Mouse (Mus musculus): ENCODE results near the gene Prkcz.
A peak's percentile ranks its signal among the peaks of the same experiment; 100 is the strongest.

Prkcz gene

DNA sequence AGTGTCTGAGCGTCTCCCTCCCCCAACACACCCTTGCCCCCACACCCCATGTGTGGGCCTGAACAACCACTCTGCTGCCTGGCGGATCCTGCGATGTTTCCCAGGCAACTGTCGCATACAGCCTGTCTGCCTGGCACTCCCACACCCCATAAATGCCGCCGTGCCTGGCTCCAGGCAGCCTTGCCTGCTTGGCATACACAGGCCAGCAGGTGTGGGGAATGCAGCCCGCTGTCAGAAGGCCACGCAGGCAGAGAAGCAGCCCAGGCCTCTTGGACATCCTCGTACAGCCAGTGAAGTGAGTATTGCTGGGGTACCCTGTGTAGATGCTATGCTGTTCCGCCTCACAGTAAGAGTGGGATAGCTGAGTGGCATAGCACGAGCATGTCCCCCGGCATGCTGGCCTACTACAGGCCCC lies 114.5 kb downstream of the Prkcz start:
- no peak for DNase-seq (ENCODE audit: low read depth)

- no peak for DNase-seq (ENCODE audit: low read depth)
Measured at GRCm38 (mm10) chr4:155245770-155246492, 115.2 kb downstream of the Prkcz start.

- DNase-seq (ENCODE audit: low read depth) = no peak
Measured at GRCm38 (mm10) chr4:155243233-155243632, 117.9 kb downstream of the Prkcz start.

DNA sequence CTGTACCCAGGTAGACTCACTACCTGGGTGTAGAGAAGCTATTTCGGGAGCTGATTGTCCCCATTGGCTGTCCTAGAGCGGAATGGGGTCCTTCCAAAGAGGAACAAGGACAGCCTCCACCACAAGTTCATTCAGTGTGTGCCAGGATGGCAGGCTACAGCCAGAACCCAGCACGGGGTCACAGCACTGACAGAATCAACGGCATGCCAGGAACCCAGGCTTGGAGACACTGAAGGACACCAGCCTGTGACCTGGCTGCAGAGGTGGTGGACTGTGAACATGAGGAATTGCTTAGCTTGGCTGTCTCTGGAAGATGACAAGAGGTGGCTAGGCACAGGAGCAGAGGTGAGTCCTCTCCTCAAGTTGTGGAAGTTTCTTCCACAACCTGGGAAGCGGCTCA lies 118.9 kb downstream of the Prkcz start:
- no peak for DNase-seq (ENCODE audit: low read depth)

GRCm38 (mm10) chr4:155241789-155242188 lies 119.4 kb downstream of the Prkcz start:
- DNase-seq (ENCODE audit: low read depth) = no peak

DNA sequence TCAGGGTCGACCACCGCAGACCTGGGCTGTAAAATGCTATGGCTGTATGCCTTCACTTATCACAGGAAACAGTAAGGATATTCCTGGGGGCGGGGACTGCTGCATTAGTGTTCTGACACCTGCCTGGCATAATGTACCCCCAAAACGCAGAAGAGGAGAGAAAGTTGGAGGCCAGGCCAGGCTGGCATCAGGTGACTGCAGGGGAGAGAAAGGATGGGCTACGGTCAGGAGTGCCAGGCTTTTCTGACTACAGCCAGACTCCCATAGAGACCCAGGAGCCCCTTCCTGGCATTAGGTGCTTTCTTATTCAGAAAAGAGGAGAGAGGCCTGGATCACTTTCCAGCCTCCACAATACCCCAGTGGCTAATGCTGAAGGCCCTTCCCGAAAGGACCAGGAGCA lies 121.7 kb downstream of the Prkcz start:
- DNase-seq (ENCODE audit: low read depth) = no peak

GRCm38 (mm10) chr4:155238276-155238675 lies 122.9 kb downstream of the Prkcz start:
- no peak for DNase-seq (ENCODE audit: low read depth)

DNA sequence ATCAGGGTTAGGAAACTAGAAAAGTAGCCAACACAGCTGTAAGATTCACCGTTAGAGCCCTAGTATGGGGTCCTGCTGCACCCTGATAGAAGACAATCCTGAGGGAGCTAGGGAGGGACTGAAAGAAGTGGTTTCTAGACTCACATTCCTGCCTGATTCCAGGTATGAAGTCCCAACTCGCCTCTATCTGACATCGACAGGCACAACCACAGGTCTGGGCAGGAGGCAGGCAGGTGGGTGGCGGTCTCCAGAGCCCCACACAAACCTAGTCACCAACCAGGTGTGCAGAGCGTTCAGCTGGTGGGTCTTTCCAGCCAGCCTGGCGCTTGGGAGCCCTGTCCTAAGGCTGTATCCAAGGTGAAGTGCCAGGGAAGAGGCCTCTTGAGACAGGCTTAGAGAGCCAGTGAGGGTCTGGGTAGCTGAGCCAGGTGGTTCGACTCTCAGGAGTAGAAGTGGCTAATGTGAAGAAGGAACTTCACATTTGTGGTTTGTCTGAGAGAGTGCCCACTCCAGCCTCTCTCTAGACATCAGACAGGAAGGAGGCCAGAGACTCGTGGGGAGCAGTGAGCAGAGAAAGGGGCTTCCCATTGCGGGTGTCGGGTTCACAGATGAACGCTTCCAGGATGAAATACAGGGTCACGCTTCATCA lies 124.3 kb downstream of the Prkcz start:
- DNase-seq (ENCODE audit: low read depth) = no peak

GRCm38 (mm10) chr4:155235311-155236119 lies 125.6 kb downstream of the Prkcz start:
- peak; percentile 83 for DNase-seq (ENCODE audit: low read depth)

DNA sequence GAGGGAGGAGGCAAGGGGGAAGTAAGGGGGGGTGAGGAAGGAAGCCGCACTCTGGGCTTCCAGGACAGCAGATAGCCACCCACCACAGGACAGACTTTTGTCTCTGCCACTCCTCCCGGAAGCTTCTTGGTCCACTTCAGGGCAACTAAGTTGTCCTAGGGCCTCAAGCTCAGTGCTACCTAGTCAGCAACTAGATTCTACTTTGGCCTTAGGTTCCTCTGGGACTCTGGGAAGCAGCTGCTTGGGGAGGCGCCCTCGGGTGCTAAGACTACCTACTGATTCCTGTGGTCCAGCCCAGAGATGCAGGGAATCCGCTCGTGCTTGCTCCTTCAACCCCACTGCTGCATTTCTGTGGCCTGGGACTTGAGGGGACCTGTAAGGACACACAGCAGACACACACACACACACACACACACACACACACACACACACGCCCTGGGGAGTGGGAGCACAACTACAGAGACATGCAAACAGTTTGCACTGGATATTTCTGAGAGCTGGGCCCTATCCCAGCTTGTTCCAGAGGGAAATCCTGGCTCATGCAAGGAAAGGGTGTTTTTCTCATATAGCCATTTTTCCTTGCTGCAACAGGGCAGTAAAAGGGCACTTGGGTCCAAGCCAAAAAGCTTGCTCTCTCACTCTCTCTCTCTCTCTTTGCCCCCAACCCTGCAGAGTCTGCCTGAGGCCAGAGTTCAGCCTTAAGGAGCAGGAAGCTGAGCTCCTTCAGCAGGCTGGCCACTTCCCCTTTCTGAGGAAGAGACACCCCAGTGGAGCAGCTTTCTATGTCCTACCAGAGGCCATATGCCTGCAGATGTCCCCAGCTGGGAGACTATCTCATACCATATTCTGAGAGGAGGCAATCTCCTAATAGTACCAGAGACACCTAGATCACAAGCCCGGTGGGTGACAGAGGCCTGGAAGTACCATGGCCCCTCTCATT lies 126.5 kb downstream of the Prkcz start:
- DNase-seq (ENCODE audit: low read depth) = peak; percentile 39

- DNase-seq (ENCODE audit: low read depth) = no peak
Measured at GRCm38 (mm10) chr4:155233878-155234277, 127.3 kb downstream of the Prkcz start.

DNA sequence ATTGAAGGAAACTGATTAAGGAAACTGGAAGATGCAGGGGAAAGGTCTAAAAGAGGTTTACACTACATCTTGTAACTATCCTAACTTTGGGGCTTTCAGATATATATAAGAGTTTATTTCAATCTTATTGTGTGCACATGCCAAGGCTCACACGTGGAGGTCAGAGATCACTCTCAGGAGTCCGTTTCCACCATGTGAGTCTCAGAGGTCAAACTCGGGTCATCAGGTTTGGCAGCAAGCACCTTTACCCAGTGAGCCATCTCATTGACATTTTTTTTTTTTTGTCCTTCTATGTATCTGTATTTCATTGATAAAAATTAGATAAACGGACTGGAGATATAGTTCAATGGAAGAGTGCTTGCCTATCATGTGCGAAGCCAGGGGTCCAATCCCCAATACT lies 132.7 kb downstream of the Prkcz start:
- DNase-seq (ENCODE audit: low read depth) = no peak

GRCm38 (mm10) chr4:155227986-155228385 lies 133.2 kb downstream of the Prkcz start:
- DNase-seq (ENCODE audit: low read depth) = no peak

GRCm38 (mm10) chr4:155225918-155226317 lies 135.2 kb downstream of the Prkcz start:
- DNase-seq (ENCODE audit: low read depth) = no peak

GRCm38 (mm10) chr4:155223594-155224528 lies 137.3 kb downstream of the Prkcz start:
- no peak for DNase-seq (ENCODE audit: low read depth)

- peak; percentile 99 for DNase-seq (ENCODE audit: low read depth)
Measured at GRCm38 (mm10) chr4:155222841-155223593, 138.1 kb downstream of the Prkcz start.

DNA sequence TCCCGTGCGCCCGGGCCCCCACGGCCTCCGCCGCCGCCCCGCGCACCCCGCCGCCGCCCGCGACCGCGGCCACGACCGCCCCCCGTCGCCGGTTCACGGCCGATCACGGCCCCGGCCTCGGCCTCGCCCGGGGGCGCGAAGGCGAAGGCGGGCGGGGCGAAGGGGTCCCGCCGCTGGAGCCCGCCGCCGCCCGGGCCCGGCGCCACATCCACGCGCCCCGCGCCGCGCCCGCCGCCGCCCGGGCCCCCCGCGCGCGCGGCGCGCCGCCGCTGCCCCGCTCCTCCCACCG lies 138.7 kb downstream of the Prkcz start, which contains the start of gene Ski:
TSS of gene Ski (minus strand) at position 41 of the 289 bp plus-strand sequence.
- no peak for DNase-seq (ENCODE audit: low read depth)

GRCm38 (mm10) chr4:155221599-155222551 lies 139.3 kb downstream of the Prkcz start:
- DNase-seq (ENCODE audit: low read depth) = peak; percentile 77

DNA sequence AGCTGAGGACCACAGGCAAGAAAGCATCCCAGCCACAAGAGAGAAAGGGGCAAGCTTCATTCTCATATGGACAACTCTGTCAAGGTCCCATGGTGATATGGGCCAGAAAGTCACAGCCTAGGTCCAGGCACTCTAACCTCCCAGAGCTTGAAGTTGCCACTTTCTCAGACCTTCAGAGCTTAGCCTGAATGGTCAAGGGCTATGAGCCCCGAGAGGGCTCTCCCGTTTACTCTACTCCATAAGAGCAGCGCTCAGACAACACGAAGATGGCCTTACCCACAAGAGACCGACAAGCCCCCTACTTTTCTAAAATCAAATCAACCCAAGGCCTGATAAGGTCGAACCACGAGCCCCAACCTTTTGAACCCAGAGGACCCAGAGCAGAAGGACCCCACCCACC lies 140.1 kb downstream of the Prkcz start:
- no peak for DNase-seq (ENCODE audit: low read depth)

All from naive thymus-derived CD4-positive, alpha-beta T cell, adult 2 months (primary cell).